Mouse (Mus musculus): ENCODE data around the gene Fiz1. TPM values are rescaled to one million over a fixed set of nuclear protein-coding genes. Genes with fewer than 3 reads are reported as not detected.

Gene Fiz1
- polyA plus RNA-seq, 1 experiment from 2014 or later: 31.2 TPM

DNA sequence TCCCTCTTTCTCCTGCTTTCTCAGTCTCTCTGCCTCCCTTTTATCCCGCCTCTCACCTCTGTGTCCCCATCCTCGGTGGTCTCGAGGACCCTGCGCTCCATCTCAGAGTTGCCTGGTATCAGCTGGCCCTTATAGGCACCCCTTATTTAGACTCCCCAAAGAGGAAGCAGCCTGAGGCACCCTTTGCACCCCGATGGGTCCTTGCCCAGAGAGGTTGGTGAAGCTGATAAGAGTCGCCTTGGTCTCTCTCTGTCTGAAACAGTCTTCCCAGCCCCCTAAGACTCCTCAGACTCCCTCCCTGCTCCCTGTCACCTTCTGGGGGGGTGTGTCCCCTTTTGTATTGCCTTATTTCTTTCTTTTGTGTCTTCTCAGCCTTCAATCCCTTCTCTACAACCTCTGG is 43.4 kb downstream of the Fiz1 start, which contains the start of gene Sbk3:
Sbk3 (minus strand) TSS at position 101 of the 400 bp plus-strand sequence.
- H3K9ac ChIP-seq: no peak within 1 kb of the TSS; the same call in 1 of the 2 replicates
- H3K27ac ChIP-seq (ENCODE audit: poor library complexity, severe bottlenecking): 0 out of 2 replicates have a peak within 1 kb of the TSS, but pooled peaks have one; percentile 14
- no peaks in the 10 kb centered on the region for H3K27me3 ChIP-seq (replicated peaks)
- no peak within 1 kb of the TSS for H3K4me3 ChIP-seq
- peaks cover 12% of the 10 kb centered on the region for H3K4me1 ChIP-seq (replicated peaks)
- WGBS: 29% methylated on average over 6 of the region's 6 CpGs
- H3K36me3 ChIP-seq: no peaks in the 10 kb centered on the region
- H3K9me3 ChIP-seq (replicated peaks): no peaks in the 10 kb centered on the region
- H3K4me2 ChIP-seq: no peak within 1 kb of the TSS
- ATAC-seq (ENCODE audit: insufficient number of reproducible peaks, low FRiP score): no peak

DNA sequence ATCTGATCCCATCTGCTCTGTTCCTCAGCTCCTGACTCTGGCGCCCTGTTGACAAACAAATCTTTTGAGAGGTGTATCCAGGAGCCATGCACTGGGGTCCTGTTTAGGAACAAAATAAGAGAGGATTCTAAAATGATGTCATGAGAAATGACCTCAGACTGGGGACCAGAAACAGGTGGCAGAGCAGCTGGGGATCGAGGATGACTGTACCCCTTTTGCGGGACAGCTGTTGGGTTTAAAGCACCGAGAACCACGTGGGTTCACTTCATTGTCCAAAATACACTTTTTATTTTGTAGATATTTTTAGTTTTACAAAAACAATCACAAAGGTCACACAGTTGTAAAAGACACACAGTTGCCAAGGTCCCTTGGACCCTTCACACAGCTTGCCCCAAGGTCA is 49.5 kb downstream of the Fiz1 start:
- no peak overlapping the region for H3K4me3 ChIP-seq
- no peak for ATAC-seq (ENCODE audit: insufficient number of reproducible peaks, low FRiP score)
- H3K9me3 ChIP-seq (replicated peaks): no peaks in the 10 kb centered on the region
- no peaks in the 10 kb centered on the region for H3K36me3 ChIP-seq
- WGBS: 68% methylated on average over 5 of the region's 5 CpGs
- H3K4me2 ChIP-seq: no peak overlapping the region
- H3K27ac ChIP-seq (ENCODE audit: poor library complexity, severe bottlenecking): no peak overlapping the region
- H3K4me1 ChIP-seq (replicated peaks): no peaks in the 10 kb centered on the region
- no peak overlapping the region for H3K9ac ChIP-seq
- 0 out of 2 replicates have a peak, but pooled peaks cover 3% of the 10 kb centered on the region for H3K27me3 ChIP-seq (replicated peaks)

DNA sequence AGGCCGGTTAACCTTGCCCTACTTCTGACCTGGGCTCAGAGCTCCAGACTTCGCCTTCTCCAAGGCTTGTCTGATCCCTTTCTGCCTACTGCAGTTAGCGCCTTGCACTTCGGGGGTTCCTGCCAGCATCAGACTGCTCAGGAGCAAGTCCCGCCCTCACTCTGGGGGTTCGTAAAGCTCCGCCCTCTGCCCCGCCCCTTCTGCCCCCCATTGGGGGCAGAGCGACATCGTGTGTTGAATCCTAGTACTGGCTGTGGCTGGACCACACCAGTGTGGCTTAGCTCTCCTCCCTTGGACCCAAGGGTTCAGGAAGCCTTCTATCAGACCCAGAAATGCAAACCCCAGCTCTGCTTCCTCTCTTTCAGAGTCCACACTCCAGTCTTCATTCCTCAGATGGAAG is 50.2 kb downstream of the Fiz1 start, which contains the start of gene Sbk2:
Sbk2 (minus strand) TSS at position 135 of the 400 bp plus-strand sequence.
- Histone ChIP-seq H3K27ac (ENCODE audit: poor library complexity, severe bottlenecking) (no peak within 1 kb of the TSS), H3K36me3 (no peaks in the 10 kb centered on the region), H3K9ac (no peak within 1 kb of the TSS), H3K4me1 (replicated peaks) (no peaks in the 10 kb centered on the region), H3K4me3 (no peak within 1 kb of the TSS), H3K9me3 (replicated peaks) (no peaks in the 10 kb centered on the region), H3K4me2 (peak within 1 kb of the TSS; percentile 42), H3K27me3 (replicated peaks) (0 out of 2 replicates have a peak, but pooled peaks cover 3% of the 10 kb centered on the region)
- WGBS: 3% methylated on average over 10 of the region's 10 CpGs
- ATAC-seq (ENCODE audit: insufficient number of reproducible peaks, low FRiP score): peak; percentile 83

DNA sequence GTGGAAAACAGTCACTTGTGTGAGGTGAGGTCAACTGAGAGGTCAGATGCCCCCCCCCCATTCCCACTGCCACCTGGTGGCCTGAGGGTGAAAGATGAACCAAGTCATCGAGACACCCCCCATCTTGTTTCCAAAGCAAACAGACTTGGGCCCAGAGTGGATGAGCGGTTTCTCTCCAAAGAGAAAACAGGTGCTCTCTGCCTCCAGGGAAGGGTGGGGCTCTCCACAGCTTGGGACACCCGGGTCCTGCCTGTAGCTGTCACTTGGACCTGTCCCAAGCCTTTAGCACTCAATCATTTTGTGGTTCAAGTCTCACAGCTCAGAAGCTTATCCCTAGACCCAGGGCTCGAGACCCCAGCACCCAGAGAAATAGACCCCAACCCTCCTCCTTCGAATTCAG is 51.0 kb downstream of the Fiz1 start:
- no peak for ATAC-seq (ENCODE audit: insufficient number of reproducible peaks, low FRiP score)
- H3K9me3 ChIP-seq (replicated peaks): no peaks in the 10 kb centered on the region
- H3K4me1 ChIP-seq (replicated peaks): no peaks in the 10 kb centered on the region
- H3K27me3 ChIP-seq (replicated peaks): 0 out of 2 replicates have a peak, but pooled peaks cover 3% of the 10 kb centered on the region
- H3K36me3 ChIP-seq: no peaks in the 10 kb centered on the region
- no peak overlapping the region for H3K9ac ChIP-seq
- no peak overlapping the region for H3K4me2 ChIP-seq
- H3K4me3 ChIP-seq: no peak overlapping the region
- WGBS: 79% methylated on average over 5 of the region's 5 CpGs
- H3K27ac ChIP-seq (ENCODE audit: poor library complexity, severe bottlenecking): no peak overlapping the region

DNA sequence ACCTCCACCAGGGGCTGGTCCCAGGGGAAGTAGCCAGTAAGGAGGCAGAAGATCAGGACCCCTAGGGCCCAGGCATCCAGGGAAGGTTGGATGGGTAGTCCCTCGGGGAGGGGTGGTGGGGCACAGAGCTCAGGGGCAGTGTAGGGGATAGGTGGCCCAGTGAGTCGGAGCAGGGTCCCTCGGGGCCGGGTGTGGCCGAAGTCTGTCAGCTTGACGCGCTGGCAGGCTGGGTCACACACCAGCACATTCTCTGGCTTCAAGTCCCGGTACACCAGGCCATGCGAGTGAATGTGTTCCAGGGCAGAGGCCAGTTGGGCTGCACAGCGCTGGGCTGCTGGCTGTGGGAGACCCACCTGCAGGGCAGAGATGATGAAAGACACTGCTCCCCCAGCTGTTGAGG is 57.1 kb downstream of the Fiz1 start:
- peaks cover 13% of the 10 kb centered on the region for H3K4me1 ChIP-seq (replicated peaks)
- no peak overlapping the region for H3K9ac ChIP-seq
- no peaks in the 10 kb centered on the region for H3K9me3 ChIP-seq (replicated peaks)
- no peak overlapping the region for H3K4me2 ChIP-seq
- H3K27me3 ChIP-seq (replicated peaks): no peaks in the 10 kb centered on the region
- ATAC-seq (ENCODE audit: insufficient number of reproducible peaks, low FRiP score): no peak
- 79% methylated on average over 10 of the region's 10 CpGs for WGBS
- H3K4me3 ChIP-seq: no peak overlapping the region
- H3K36me3 ChIP-seq: no peaks in the 10 kb centered on the region
- no peak overlapping the region for H3K27ac ChIP-seq (ENCODE audit: poor library complexity, severe bottlenecking)

Other genes with a start within 250 kb of the Fiz1 start
- not detected in 2 replicates for gene Fam71e2, start 243.4 kb downstream of the Fiz1 start, polyA plus RNA-seq (2016; fragmentation: Nextera tagmentation; extraction: Ambion mirVana)
- 0.28 TPM in 1 of 2 replicates, not detected in the other for gene Il11, start 231.8 kb downstream of the Fiz1 start, polyA plus RNA-seq (2016; fragmentation: Nextera tagmentation; extraction: Ambion mirVana)
- gene Tmem190, start 231.8 kb downstream of the Fiz1 start, polyA plus RNA-seq (2016; fragmentation: Nextera tagmentation; extraction: Ambion mirVana): not detected in 2 replicates
- 4.6 and 4.8 TPM in 2 replicates for gene Tmem238, start 225.0 kb downstream of the Fiz1 start, polyA plus RNA-seq (2016; fragmentation: Nextera tagmentation; extraction: Ambion mirVana)
- gene Rpl28, start 221.8 kb downstream of the Fiz1 start, polyA plus RNA-seq (2016; fragmentation: Nextera tagmentation; extraction: Ambion mirVana): 279 and 284 TPM in 2 replicates
- 344 and 363 TPM in 2 replicates for gene Ube2s, start 202.1 kb downstream of the Fiz1 start, polyA plus RNA-seq (2016; fragmentation: Nextera tagmentation; extraction: Ambion mirVana)
- gene Shisa7, start 170.0 kb downstream of the Fiz1 start, polyA plus RNA-seq (2016; fragmentation: Nextera tagmentation; extraction: Ambion mirVana): 0.05 TPM in 1 of 2 replicates, not detected in the other
- 3.9 and 4.4 TPM in 2 replicates for gene Isoc2b, start 144.4 kb downstream of the Fiz1 start, polyA plus RNA-seq (2016; fragmentation: Nextera tagmentation; extraction: Ambion mirVana)
- gene Isoc2a, start 137.5 kb downstream of the Fiz1 start, polyA plus RNA-seq (2016; fragmentation: Nextera tagmentation; extraction: Ambion mirVana): 0.74 and 1.0 TPM in 2 replicates
- 0.27 and 0.30 TPM in 2 replicates for gene Gm36210, start 108.2 kb downstream of the Fiz1 start, polyA plus RNA-seq (2016; fragmentation: Nextera tagmentation; extraction: Ambion mirVana)
- gene Zfp628, start 99.5 kb downstream of the Fiz1 start, polyA plus RNA-seq (2016; fragmentation: Nextera tagmentation; extraction: Ambion mirVana): 2.6 and 2.9 TPM in 2 replicates
- 4.6 and 5.5 TPM in 2 replicates for gene Nat14, start 92.7 kb downstream of the Fiz1 start, polyA plus RNA-seq (2016; fragmentation: Nextera tagmentation; extraction: Ambion mirVana)
- 1.5 and 1.7 TPM in 2 replicates for gene Ssc5d, start 88.9 kb downstream of the Fiz1 start, polyA plus RNA-seq (2016; fragmentation: Nextera tagmentation; extraction: Ambion mirVana)
- 2.1 and 2.6 TPM in 2 replicates for gene Sbk2, start 50.3 kb downstream of the Fiz1 start, polyA plus RNA-seq (2016; fragmentation: Nextera tagmentation; extraction: Ambion mirVana)
- gene Sbk3, start 43.5 kb downstream of the Fiz1 start, polyA plus RNA-seq (2016; fragmentation: Nextera tagmentation; extraction: Ambion mirVana): 0.08 and 0.17 TPM in 2 replicates
- 26.0 and 29.3 TPM in 2 replicates for gene Zfp579, start 18.5 kb downstream of the Fiz1 start, polyA plus RNA-seq (2016; fragmentation: Nextera tagmentation; extraction: Ambion mirVana)
- gene Zfp524, start 282 bp downstream of the Fiz1 start, polyA plus RNA-seq (2016; fragmentation: Nextera tagmentation; extraction: Ambion mirVana): 9.8 and 10.4 TPM in 2 replicates
- not detected in 2 replicates for gene Gm44973, start 799 bp upstream of the Fiz1 start, polyA plus RNA-seq (2016; fragmentation: Nextera tagmentation; extraction: Ambion mirVana)
- gene Zfp865, start 5.7 kb upstream of the Fiz1 start, polyA plus RNA-seq (2016; fragmentation: Nextera tagmentation; extraction: Ambion mirVana): 5.1 and 5.4 TPM in 2 replicates
- 1.5 and 1.7 TPM in 2 replicates for gene Ccdc106, start 5.9 kb upstream of the Fiz1 start, polyA plus RNA-seq (2016; fragmentation: Nextera tagmentation; extraction: Ambion mirVana)
- not detected in 2 replicates for gene 4632433K11Rik, start 19.4 kb upstream of the Fiz1 start, polyA plus RNA-seq (2016; fragmentation: Nextera tagmentation; extraction: Ambion mirVana)
- 3.6 and 4.9 TPM in 2 replicates for gene Zfp784, start 23.7 kb upstream of the Fiz1 start, polyA plus RNA-seq (2016; fragmentation: Nextera tagmentation; extraction: Ambion mirVana)
- 16.6 and 17.7 TPM in 2 replicates for gene Zfp580, start 36.8 kb upstream of the Fiz1 start, polyA plus RNA-seq (2016; fragmentation: Nextera tagmentation; extraction: Ambion mirVana)
- 81.7 and 83.9 TPM in 2 replicates for gene U2af2, start 47.4 kb upstream of the Fiz1 start, polyA plus RNA-seq (2016; fragmentation: Nextera tagmentation; extraction: Ambion mirVana)
- 52.1 TPM in 2 replicates for gene Epn1, start 65.5 kb upstream of the Fiz1 start, polyA plus RNA-seq (2016; fragmentation: Nextera tagmentation; extraction: Ambion mirVana)
- not detected in 2 replicates for gene Rfpl4, start 102.3 kb upstream of the Fiz1 start, polyA plus RNA-seq (2016; fragmentation: Nextera tagmentation; extraction: Ambion mirVana)
- gene Rasl2-9, start 111.3 kb upstream of the Fiz1 start, polyA plus RNA-seq (2016; fragmentation: Nextera tagmentation; extraction: Ambion mirVana): 0.96 and 2.2 TPM in 2 replicates
- not detected in 2 replicates for gene Vmn1r55, start 135.0 kb upstream of the Fiz1 start, polyA plus RNA-seq (2016; fragmentation: Nextera tagmentation; extraction: Ambion mirVana)
- gene Vmn1r56, start 182.1 kb upstream of the Fiz1 start, polyA plus RNA-seq (2016; fragmentation: Nextera tagmentation; extraction: Ambion mirVana): not detected in 2 replicates
- gene Vmn1r57, start 203.8 kb upstream of the Fiz1 start, polyA plus RNA-seq (2016; fragmentation: Nextera tagmentation; extraction: Ambion mirVana): not detected in 2 replicates